Mouse (Mus musculus): ENCODE results near the gene Ift52. TPM values are rescaled to one million over a fixed set of nuclear protein-coding genes. Genes with fewer than 3 reads are reported as not detected.

The Ift52 gene
- total RNA-seq (2021): 10 to 100 TPM; 39.5 to 61.6 TPM
- long read RNA-seq, experiment 1, transcript Ift52-201 (13 exons, 2,248 nt): major isoform, 35 of 42 reads
- long read RNA-seq, experiment 1, partial matches to known transcripts: 0 of 42 reads
- long read RNA-seq, experiment 1, other reads (novel, unspliced or antisense): 7 of 42 reads
- long read RNA-seq, experiment 2, transcript Ift52-201 (13 exons, 2,248 nt): major isoform, 92 of 128 reads
- long read RNA-seq, experiment 2, partial matches to known transcripts: 15 of 128 reads
- long read RNA-seq, experiment 2, other reads (novel, unspliced or antisense): 21 of 128 reads

GRCm38 (mm10) chr2:163016916-163017743 lies at the start of gene Ift52:
Gene Ift52, plus strand, starts transcription at chr2:163017354.
- peak; percentile 94 to 95 for DNase-seq (ENCODE audit: low spot score in 2 of 2)

- DNase-seq (ENCODE audit: low spot score in 2 of 2): peak in 1 of 2 experiments; percentile 46
Observed at GRCm38 (mm10) chr2:162968357-162968756, 48.8 kb upstream of the Ift52 start.

- DNase-seq (ENCODE audit: low spot score in 2 of 2): no peak
Observed at GRCm38 (mm10) chr2:162969101-162969500, 48.1 kb upstream of the Ift52 start.

GRCm38 (mm10) chr2:162970896-162971295 lies 46.3 kb upstream of the Ift52 start:
- no peak for DNase-seq (ENCODE audit: low spot score in 2 of 2)

GRCm38 (mm10) chr2:162972752-162973151 lies 44.4 kb upstream of the Ift52 start:
- no peak for DNase-seq (ENCODE audit: low spot score in 2 of 2)

- no peak for DNase-seq (ENCODE audit: low spot score in 2 of 2)
Observed at GRCm38 (mm10) chr2:162973206-162973605, 43.9 kb upstream of the Ift52 start.

- DNase-seq (ENCODE audit: low spot score in 2 of 2): no peak
Observed at GRCm38 (mm10) chr2:162973637-162974036, 43.5 kb upstream of the Ift52 start.

GRCm38 (mm10) chr2:162975157-162975775 lies 41.9 kb upstream of the Ift52 start:
- no peak for DNase-seq (ENCODE audit: low spot score in 2 of 2)

- peak in 1 of 2 experiments; percentile 28 for DNase-seq (ENCODE audit: low spot score in 2 of 2)
Observed at GRCm38 (mm10) chr2:162976001-162976400, 41.2 kb upstream of the Ift52 start.

- no peak for DNase-seq (ENCODE audit: low spot score in 2 of 2)
Observed at GRCm38 (mm10) chr2:162984381-162984780, 32.8 kb upstream of the Ift52 start.

GRCm38 (mm10) chr2:162985923-162986322 lies 31.2 kb upstream of the Ift52 start:
- DNase-seq (ENCODE audit: low spot score in 2 of 2): no peak

GRCm38 (mm10) chr2:162986764-162987163 lies 30.4 kb upstream of the Ift52 start:
- no peak for DNase-seq (ENCODE audit: low spot score in 2 of 2)

- DNase-seq (ENCODE audit: low spot score in 2 of 2): no peak
Observed at GRCm38 (mm10) chr2:162987218-162987617, 29.9 kb upstream of the Ift52 start, which contains the start of gene Sgk2. Gene Sgk2, plus strand, starts transcription at chr2:162987330.

- DNase-seq (ENCODE audit: low spot score in 2 of 2): no peak
Observed at GRCm38 (mm10) chr2:162988235-162988634, 28.9 kb upstream of the Ift52 start.

- no peak for DNase-seq (ENCODE audit: low spot score in 2 of 2)
Observed at GRCm38 (mm10) chr2:162991394-162992083, 25.6 kb upstream of the Ift52 start.

- no peak for DNase-seq (ENCODE audit: low spot score in 2 of 2)
Observed at GRCm38 (mm10) chr2:162992084-162992437, 25.1 kb upstream of the Ift52 start.

GRCm38 (mm10) chr2:162993881-162994616 lies 23.1 kb upstream of the Ift52 start:
- DNase-seq (ENCODE audit: low spot score in 2 of 2): no peak

GRCm38 (mm10) chr2:162998528-162999230 lies 18.5 kb upstream of the Ift52 start:
- DNase-seq (ENCODE audit: low spot score in 2 of 2): peak; percentile 57 to 71

GRCm38 (mm10) chr2:162999744-163000143 lies 17.4 kb upstream of the Ift52 start:
- DNase-seq (ENCODE audit: low spot score in 2 of 2): peak; percentile 41 to 51

GRCm38 (mm10) chr2:163001071-163001470 lies 16.1 kb upstream of the Ift52 start:
- DNase-seq (ENCODE audit: low spot score in 2 of 2): no peak

All from adrenal gland, adult 18-20 months (tissue).